Mouse (Mus musculus) heart, adult 2 months (tissue): Measurements from ENCODE around the gene Efcc1.

Experiments used
- CTCF ChIP-seq: fragments of 200-600 bp; IDR thresholded peaks from 2 replicates; pipeline ENCODE4 v1.8.1; 2022; ENCODE audit warnings: antibody characterized with exemption, mild to moderate bottlenecking, moderate library complexity
- EP300 ChIP-seq: fragments of 200-500 bp; IDR thresholded peaks from 2 replicates; pipeline ENCODE4 v1.6.1; 2011; ENCODE audit warnings: low read depth, low read length, control low read depth; ENCODE audit not compliant: insufficient read depth
- POLR2A ChIP-seq: fragments of 200-500 bp; IDR thresholded peaks from 2 replicates; pipeline ENCODE4 v1.6.1; 2011; ENCODE audit warnings: mild to moderate bottlenecking, low read depth, low read length, control low read depth; ENCODE audit not compliant: insufficient read depth

DNA sequence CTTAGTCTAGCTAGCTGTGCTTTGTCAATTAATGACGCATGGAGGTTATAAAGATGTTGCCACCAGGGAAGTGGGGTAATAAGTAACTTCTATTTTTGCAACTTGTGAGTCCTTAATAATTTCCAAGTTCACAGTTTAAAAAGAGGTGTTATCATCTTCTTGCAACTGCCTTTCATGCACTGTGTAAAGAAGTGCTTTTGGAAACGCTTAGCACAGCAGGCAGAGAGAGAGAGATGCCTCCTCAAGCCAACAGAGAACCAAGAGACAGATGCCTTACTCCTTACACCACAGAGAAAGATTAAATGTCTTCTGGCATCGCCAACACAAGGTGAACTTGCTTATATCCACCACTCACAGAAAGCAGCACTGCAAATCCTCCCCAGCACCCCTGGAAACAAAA is 34.7 kb upstream of the Efcc1 start:
- TF ChIP-seq CTCF = no peak
- TF ChIP-seq POLR2A = no peak
- no peak for TF ChIP-seq EP300
